Mouse (Mus musculus): ENCODE results near the gene Gadl1. TPM values are rescaled to one million over a fixed set of nuclear protein-coding genes. Genes with fewer than 3 reads are reported as not detected.

The Gadl1 gene
- total RNA-seq, 2 experiments from 2014 or later, result 0.74 to 0.81 TPM

DNA sequence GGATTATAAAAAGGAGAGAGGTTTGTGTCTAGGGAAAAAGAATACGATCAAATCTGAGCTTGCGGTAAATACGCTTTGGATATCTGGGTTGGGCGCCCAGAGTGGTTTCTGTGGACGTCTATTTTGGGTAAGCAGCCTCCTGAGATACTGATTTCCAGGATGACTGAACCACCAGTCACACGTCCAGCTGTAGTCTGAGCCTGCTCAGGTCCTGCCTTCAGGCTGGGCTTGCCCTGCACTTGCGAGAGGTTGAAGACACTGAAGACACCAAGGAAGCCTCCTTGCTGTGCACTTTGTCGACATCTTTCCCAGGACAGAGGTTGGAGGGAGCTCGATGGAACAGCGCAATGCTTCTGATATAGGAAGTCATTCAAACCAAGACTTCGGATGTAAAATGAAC, 25.0 kb downstream of the Gadl1 start:
- no peak for DNase-seq (ENCODE audit: low spot score in 2 of 2)

DNA sequence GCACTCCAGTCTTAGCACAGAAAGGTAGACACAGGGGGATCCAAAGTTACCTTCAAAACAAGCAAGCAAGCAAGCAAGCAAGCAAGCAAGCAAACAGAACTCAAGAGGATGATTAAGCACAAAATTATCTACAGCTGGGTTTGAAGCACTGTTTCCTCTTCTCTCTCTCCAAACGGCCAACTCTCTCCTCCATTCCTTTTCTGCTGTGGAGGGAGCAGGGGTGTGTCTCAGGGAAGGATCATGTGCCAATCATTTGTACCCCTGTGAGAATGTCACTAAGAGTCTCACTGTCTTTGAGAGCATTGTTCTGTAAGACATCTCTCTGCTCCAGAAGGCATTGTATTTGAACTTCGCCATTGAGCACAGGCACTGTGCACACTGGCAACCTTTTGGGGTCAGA, 27.1 kb downstream of the Gadl1 start:
- no peak for DNase-seq (ENCODE audit: low spot score in 2 of 2)

DNA sequence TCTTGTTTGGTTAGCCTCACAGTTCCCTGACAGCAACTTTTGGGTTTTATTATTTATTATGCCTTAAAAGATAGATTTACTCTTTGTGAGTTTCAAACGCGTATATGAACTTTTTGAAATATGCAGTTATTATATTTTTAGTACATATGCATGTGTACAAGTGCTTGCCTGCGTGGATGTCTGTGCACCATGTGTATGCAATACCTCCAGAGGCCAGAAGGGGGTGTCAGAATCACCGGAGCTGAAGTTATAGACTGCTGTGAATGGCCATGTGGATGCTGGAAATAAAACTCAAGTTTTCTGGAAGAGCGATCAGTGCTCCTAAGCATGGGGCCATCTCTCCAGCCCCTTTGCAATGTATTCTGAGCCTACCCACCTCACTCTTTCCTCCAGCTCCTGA, 28.7 kb downstream of the Gadl1 start:
- no peak for DNase-seq (ENCODE audit: low spot score in 2 of 2)

DNA sequence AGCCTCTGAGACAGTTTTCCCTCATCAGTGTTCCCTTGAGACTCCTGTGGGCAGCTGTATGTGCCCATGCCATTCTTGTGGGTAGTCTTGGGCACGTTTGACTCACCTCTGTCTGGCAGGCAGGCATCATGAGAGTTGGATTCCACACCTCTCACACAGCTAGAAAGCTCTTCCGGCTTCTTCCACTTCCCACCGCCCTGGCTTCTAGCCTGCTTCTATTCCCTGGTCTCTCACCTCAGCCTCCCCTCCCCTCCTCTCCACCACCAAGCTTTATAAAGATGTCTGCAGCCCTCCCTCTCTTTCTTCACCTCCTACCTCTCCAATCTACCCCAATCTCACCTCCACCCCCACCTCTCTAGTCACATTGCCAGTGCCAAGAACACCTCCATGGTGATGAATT, 30.2 kb downstream of the Gadl1 start:
- no peak for DNase-seq (ENCODE audit: low spot score in 2 of 2)

DNA sequence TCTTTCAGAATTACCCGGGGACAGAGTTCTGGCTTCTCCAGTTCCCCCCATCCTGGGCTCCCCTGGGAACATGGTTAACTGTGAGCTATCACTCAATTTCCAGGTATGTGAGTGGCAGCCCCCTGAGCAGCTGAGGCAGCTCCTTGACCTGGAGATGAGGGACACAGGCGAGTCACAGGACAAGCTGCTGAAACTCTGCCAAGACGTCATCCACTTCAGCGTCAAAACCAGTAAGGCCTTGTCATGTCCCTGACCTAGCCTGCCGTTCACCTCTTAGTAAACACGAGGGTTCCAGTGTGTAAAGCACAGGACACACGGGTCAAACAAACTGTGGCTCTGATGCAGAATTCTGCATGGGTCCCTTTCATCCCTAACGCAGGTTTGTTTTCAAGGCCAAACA, 31.9 kb downstream of the Gadl1 start:
- DNase-seq (ENCODE audit: low spot score in 2 of 2), result no peak

DNA sequence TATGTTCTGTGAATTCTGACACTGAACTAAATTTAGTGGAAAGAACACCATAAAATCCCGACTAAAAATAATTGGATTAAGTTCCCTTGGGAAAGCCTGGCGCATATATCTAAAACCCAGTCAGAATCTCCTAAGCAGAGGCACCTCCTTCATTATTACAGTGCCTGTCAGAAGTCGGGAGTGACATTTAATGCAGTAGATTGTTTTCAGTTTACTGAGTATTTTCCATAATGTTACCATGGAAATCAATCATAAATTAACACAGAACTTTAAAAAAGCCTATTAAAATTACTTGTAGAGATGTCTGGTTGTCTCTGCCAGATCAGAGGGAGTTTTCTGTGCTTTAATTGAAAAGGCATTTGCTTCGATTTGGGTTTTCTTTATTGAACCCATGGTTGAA, 33.2 kb downstream of the Gadl1 start:
- DNase-seq (ENCODE audit: low spot score in 2 of 2), result peak in 1 of 2 experiments; percentile 40

DNA sequence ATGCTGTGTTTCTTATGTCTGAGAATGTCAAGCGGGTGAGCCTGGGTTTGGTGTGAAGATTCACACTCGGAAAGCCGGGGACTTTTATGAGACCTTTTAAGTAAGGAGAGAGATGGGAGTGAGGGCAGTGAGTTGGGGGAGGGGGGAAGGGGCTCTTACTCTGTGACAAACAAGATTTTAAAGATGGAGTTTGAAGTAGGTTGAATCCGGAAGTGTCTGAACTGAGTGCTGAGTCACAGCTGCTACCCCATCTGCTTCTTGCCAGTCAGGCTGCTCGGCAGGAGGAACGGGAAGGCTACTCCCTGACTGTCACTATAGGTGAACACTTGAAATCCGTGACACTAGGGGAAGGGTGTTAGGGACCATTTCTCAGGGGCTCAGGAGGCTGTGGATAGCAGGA, 33.7 kb downstream of the Gadl1 start:
- DNase-seq (ENCODE audit: low spot score in 2 of 2), result peak; percentile 39 to 55

DNA sequence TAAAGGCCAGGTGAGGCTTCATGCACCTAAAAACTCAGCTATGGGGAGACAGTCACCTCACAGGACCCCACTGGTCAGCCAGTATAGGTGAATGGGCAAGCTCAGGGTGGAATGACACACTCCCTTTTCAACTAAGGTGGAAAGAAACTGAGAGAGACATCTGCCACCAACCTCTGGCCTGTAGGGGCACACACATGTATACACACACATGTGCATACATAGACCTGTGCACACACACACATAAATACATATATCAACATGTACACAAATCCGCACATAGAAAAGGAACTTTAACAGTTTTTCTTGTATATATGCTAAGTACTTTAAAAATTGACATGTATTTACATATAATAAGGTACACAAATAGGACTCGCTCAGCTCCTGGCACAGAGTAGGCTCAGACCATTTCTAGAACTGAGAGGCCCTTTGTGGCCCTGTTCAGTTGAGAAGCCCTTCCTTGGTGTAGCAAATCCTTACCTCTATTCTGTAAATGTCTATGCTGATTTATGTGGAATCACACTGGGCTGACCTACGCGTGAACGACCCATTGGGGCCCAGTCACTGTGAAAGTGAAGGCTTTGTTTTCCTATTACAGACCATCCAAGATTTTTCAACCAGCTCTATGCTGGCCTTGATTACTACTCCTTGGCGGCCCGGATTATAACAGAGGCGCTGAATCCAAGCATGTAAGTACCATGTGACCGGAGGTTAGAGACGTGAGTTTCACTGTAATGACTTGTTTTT, 34.5 kb downstream of the Gadl1 start:
- DNase-seq (ENCODE audit: low spot score in 2 of 2), result no peak

DNA sequence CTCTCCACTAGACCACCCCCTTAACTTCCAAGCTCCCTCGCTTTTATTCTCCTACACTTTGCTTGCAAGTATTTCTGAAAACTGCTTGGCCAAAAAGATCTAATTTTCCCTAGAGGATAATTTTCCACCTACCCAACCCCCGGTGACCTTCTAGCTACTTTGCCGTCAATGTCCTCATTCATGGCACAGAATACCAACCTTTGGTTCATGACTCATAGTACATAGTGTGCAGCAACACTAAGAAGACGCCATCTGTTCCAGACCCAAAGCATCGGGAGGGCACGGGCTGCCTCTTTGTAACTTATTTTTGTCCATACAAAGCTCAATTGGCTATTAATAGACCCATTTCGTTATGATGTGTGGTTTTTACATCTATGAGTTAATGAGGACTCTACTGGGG, 55.8 kb downstream of the Gadl1 start:
- DNase-seq (ENCODE audit: low spot score in 2 of 2), result no peak

DNA sequence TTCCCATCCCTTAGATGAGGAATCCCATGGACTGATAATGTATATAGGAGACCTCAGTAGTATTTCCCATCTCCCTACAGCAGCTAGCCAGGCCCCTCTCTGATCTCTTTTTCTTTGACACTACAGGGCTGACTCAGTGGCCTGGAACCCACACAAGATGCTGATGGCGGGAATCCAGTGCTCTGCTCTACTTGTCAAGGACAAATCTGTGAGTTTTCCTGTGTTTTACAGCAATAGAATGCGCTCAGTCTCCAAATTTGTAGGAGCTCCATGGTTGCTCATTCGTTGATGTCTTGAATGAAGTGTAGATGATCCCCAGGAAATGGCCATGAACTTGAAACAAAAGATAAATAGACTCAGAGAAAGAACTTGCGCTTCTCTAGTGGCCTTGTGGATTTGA, 56.9 kb downstream of the Gadl1 start:
- DNase-seq (ENCODE audit: low spot score in 2 of 2), result peak in 1 of 2 experiments; percentile 19

DNA sequence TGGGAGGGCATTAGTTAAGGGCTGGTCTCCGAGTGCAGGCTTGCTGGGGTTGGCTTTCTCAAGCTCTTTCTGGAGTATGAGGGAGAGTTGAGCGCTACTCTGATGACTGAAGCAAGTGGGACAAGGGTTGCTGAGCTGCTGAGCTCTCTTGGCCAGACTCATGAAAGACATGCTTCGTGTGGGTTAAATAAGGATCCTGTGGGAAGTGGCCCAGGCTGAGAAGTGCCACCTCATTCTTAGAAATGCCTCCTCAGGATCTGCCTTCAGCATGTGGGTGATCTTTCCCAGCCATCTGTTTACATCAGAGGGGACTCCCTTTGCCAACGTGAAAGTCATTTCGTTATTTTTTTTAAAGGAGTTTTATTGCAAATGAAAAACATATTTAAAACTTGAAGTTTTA, 57.5 kb downstream of the Gadl1 start:
- DNase-seq (ENCODE audit: low spot score in 2 of 2), result peak in 1 of 2 experiments; percentile 47

DNA sequence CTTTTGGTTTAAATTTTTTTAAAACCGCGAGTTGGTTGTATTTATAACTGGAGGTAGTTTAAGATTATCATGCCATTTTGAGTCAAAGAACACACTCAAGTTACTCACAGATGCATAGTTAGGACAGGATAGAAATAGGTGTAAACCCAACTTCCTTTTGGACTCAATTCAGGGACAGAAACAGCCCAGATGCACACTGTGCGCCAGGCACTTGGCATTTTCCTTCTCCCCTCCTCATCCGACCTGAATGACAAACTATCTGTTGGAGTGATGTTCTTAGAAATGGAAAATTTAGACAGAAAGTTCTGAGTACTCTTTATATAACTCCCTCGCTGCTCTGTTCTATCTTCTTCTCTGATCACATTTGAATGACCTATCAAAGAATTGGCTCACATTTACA, 58.4 kb downstream of the Gadl1 start:
- DNase-seq (ENCODE audit: low spot score in 2 of 2), result no peak

DNA sequence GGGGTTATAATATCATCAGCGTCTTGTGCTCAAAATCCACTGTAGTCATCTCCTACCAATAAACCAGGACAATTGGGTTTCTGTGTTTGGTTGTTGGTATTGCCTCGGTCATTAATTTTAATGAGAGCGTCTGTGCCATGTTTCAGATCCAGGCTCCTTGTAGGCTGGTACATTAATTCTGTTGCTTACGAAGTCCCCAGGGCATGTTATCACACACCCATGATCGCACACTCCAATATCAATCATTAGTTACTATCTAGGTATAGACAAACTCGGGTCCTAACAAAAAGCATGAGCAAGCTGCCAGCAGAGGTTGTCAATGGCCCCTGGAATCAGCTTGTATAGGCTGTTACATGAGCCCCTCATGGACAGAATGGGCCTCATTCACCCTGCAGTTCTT, 67.6 kb downstream of the Gadl1 start:
- DNase-seq (ENCODE audit: low spot score in 2 of 2), result no peak

DNA sequence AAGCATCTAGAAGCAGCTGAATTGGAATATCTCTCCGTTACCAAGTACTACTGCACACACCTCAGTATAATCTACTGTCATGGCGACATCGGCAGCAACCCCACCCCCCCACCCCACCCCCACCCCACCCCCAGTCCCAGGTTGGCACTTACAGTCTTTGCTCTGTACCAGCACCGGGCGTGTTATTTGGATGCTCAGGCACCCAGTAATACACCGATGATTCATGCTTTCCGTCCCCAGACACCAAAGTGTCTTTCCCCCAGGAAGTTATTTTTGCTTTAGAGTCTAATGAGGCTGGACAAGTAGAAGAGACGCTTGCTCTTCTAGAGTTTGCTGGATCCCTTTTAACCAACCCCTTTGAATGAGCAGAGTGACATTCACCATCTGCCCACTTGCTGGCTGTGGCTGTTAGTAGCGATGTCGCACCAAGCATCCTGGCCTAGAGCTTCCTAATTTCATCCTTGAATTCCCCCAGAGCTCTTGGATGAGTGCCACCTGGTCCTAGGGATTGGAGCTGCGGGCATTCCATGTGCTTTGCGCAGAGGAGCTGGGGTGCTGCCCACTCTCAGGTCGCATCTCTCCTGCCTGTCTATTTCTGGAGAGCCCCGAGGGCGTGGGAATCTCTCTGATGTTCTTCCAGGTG, 68.5 kb downstream of the Gadl1 start:
- peak in 1 of 2 experiments; percentile 10 for DNase-seq (ENCODE audit: low spot score in 2 of 2)

DNA sequence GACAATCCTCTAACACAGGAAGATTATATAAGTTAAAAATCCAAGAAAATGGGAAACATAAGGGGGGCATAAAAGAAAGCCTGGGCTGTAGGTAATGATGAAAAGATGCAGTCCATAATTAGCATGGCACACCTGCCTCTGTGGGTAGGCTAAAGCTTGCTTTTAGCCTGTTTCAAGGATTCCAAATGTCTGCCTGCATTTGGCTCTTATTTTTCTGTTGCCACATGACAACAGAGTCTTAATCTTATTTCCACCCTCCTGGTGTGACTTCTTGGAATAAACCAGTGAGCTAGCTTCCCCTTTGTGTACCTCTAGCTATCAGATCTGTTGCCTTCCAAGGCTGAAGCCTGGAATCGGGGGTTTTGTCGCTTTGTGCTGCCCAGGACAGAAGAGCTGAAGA, 69.2 kb downstream of the Gadl1 start:
- no peak for DNase-seq (ENCODE audit: low spot score in 2 of 2)

DNA sequence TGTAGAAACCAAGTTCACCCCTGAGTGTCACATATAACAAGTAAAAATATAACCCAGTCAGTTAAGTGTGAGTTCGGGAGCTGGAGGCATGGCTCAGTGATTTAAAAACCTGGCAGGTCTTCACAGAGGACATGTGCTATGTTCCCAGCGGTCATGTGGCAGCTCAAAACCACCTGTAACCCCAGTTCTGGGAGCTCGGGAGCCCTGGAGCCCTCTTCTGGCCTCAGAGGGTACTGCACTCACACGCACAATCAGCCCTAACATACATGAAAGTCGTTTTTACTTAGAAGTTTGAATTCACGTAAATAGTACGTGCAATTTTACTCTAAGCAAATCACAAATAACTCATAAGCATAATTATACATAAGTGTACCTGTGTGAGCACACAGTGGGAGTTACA, 81.4 kb downstream of the Gadl1 start:
- no peak for DNase-seq (ENCODE audit: low spot score in 2 of 2)

DNA sequence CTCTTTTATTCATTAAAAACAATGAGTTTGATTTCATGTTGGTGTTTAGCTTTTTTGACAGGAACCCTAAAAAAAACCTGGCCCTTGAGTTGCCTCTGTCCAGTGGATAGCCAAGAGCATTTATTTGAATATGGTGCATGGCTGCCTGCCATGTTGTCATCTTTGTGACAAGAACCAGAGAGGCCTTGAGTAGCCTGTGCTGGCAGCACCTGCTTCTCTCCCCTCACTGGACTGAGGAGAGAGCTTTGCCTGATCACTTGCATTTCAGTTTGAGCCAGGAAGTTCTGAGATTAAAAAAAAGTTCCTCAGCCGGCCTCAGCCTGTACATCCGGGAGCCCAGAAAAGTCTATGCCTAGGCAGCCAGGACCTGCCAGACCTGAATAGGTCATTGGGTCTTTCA, 85.5 kb downstream of the Gadl1 start:
- no peak for DNase-seq (ENCODE audit: low spot score in 2 of 2)

DNA sequence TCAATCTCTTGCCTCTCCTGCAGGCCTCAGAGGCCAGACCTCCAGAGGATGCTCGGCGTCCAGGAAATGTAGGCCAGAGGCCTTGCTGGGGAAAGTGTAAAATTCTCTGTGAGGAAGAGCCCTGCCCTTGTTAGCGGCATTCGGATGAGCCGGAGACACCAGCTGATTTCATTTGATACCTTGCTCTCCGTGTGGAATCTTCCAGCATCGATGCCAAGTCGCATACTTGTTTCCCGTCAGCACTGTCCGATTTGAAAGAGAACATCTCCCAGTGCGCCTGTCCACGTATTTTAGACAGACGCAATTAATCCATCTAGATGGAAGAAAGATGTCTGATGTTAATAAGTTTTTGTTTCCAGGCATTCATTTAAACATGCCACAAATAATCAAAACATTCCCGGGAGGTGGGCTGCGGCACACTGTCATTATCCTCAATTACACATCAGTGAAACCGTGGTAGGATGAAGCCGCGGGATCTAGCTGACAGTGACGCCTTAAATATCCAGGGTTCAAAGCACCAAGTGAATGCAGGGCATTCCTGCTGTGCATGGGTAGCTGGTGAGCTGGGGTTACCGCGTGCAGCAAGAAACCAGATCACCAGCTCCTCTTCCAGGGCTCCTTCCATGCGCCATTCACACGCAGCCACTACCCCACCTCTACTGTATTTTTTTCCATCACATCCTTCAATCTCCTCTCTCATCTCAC, 86.8 kb downstream of the Gadl1 start:
- DNase-seq (ENCODE audit: low spot score in 2 of 2), result no peak

DNA sequence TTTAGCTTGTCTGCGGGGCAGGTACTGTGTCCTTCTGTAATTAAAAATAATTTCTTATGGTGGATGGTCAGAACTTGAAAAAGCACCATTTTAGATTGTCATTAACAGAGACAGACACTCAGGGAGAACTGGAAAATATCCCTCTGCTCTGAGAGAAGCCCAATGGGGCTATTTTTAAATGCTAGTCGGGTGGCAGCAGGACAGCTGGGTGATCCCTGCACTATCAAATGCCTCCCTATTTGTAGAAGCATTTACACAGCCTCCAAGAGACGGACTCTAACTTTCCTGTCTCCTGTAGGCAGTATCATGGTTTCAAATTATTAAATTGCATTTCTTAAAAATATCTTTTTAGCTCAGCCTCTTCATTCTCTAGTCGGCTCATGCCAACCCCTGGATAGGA, 89.1 kb downstream of the Gadl1 start:
- DNase-seq (ENCODE audit: low spot score in 2 of 2), result no peak

DNA sequence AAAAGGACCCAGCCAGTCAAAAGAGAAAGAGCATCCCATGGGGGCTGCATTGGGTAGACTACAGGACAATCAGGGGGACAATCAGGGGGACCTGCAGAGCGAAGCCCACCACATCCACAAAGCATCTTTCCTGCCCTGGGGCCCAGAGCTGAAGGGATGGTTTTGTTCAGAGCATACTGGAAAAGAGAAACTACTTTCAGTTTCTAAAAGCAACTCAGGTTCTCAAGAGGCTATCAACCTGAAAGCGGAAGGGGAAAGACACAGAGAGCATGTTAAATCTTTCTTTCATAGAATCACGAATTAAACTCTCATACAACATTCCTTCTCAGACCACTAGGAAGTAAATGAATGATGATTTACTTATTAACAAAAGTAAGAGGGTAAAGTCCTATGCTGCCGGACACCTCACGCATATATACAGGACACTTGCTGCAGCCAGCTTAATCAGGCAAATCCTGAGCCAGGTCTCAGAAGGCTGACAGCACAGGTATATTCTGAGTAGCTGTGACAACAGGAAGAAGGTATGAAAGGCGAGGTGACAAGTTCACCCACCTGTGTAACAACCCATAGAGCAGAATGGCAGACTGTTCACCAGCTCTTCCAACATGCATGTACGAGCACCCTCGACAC, 90.2 kb downstream of the Gadl1 start:
- DNase-seq (ENCODE audit: low spot score in 2 of 2), result no peak

DNA sequence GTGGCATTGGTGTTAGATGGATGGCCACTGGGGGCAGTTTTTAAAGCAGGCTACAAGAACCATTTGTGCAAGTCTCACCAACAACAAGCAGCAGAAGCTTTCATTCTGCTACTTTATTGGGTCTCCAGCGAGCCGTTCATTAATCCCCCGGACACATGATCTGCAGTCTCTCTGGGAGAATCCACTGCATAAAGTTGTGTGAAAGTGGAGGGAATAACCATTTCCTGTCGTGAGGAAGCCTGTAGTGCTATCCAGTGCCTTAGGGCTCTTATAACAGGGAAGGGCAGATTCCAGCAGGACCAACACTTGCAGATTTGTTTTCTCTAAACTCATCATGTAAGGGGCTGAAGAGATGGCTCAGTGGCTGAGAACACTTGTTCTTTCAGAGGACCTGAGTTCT, 104.7 kb downstream of the Gadl1 start:
- DNase-seq (ENCODE audit: low spot score in 2 of 2), result no peak

DNA sequence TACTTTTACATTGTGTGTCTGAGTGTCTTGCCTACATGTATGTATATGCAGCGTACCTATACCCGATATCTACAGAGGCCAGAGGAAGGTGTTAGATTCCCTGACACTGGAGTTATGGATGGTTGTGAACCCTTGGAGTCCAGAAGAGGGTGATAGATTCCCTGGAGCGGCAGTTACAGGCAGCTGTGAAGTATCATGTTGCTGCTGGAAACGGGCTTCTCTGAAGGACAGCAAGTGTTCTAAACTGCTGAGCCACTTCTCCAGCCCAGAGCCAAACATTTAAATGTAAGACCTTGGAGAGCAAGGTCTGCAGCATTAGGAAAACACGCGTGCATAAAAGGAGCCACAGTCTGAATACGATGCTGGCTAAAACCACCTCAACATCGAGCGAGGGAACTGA, 107.0 kb downstream of the Gadl1 start:
- no peak for DNase-seq (ENCODE audit: low spot score in 2 of 2)

Data from layer of hippocampus, adult 18-20 months (tissue).